In genomic region chr8:73142660-73143395, GRCm38 (mm10) we compare ENCODE assay signal across 15 mouse cellular contexts.
DNase-seq lines count a peak whose midpoint lies in the region; ATAC-seq and TF ChIP-seq lines count a peak whose summit lies in the region.
"Had no signal": no experiment of that assay in that cellular context is flagged by ENCODE, and none has a peak within 500 bp of the region (broad histone marks: within the 10 kb centered on the region; RNA-seq: fewer than 3 reads in every experiment).

No protein-coding gene starts in this region.

- peak; percentile 52 for DNase-seq in layer of hippocampus, adult 11-12 months (ENCODE audit: low spot score)
- DNase-seq in layer of hippocampus, postnatal 25 days (ENCODE audit: extremely low spot score in 1 of 2, low spot score in 1 of 2) = no peak
- peak; percentile 90 for DNase-seq in brain, embryonic 14.5 days (ENCODE audit: low read depth)
- DNase-seq in hindbrain, embryonic 14.5 days (ENCODE audit: low spot score) = no peak
- no peak for DNase-seq in spleen, postnatal 14 days (ENCODE audit: low spot score in 2 of 2)
- no peak for DNase-seq in urinary bladder, postnatal 4 days (ENCODE audit: low spot score in 2 of 2)
- DNase-seq: cerebellum, postnatal 25 days; lung, postnatal 10 days; right cerebral cortex, postnatal 25 days; thymus, postnatal 14 days had no signal

- no peak for TF ChIP-seq CTCF in brain, embryonic 14.5 days (IDR thresholded peaks at IDR 0.05; ENCODE audit: borderline replicate concordance, extremely low read depth, insufficient read depth, insufficient read length)

- peak; percentile 72; the same call in 1 of the 2 replicates for ATAC-seq in hindbrain, embryonic 14.5 days (ENCODE audit: low FRiP score)
- peak; percentile 70 for ATAC-seq in midbrain, embryonic 15.5 days (replicated peaks)

- H3K4me1 ChIP-seq in hindbrain, embryonic 14.5 days (replicated peaks; ENCODE audit: control insufficient read depth, insufficient read depth, low read length) = peaks cover 6% of the 10 kb centered on the region; the same call in 1 of the 2 replicates
- no peaks in the 10 kb centered on the region; the same call in 1 of the 2 replicates for H3K4me1 ChIP-seq in midbrain, embryonic 15.5 days
- H3K4me1 ChIP-seq: embryonic facial prominence, embryonic 15.5 days; hindbrain, embryonic 15.5 days; kidney, embryonic 15.5 days had no signal

- no peak overlapping the region for H3K4me2 ChIP-seq in hindbrain, embryonic 14.5 days (replicated peaks)
- no peak overlapping the region for H3K4me2 ChIP-seq in midbrain, embryonic 15.5 days
- H3K4me2 ChIP-seq: embryonic facial prominence, embryonic 15.5 days; hindbrain, embryonic 15.5 days; kidney, embryonic 15.5 days had no signal

- H3K36me3 ChIP-seq in hindbrain, embryonic 14.5 days (replicated peaks; ENCODE audit: control insufficient read depth, insufficient read depth) = no peaks in the 10 kb centered on the region
- no peaks in the 10 kb centered on the region for H3K36me3 ChIP-seq in midbrain, embryonic 15.5 days (replicated peaks)
- H3K36me3 ChIP-seq: embryonic facial prominence, embryonic 15.5 days; heart, embryonic 10.5 days; hindbrain, embryonic 15.5 days; kidney, embryonic 15.5 days had no signal

- H3K4me3 ChIP-seq in hindbrain, embryonic 14.5 days (replicated peaks; ENCODE audit: low read length) = no peak overlapping the region
- H3K4me3 ChIP-seq in midbrain, embryonic 15.5 days = no peak overlapping the region
- H3K4me3 ChIP-seq: embryonic facial prominence, embryonic 15.5 days; heart, embryonic 10.5 days; hindbrain, embryonic 15.5 days; kidney, embryonic 15.5 days had no signal

- H3K27ac ChIP-seq in hindbrain, embryonic 14.5 days = no peak overlapping the region
- no peak overlapping the region for H3K27ac ChIP-seq in midbrain, embryonic 15.5 days
- H3K27ac ChIP-seq: embryonic facial prominence, embryonic 15.5 days; heart, embryonic 10.5 days; hindbrain, embryonic 15.5 days; kidney, embryonic 15.5 days had no signal

- WGBS in hindbrain, embryonic 14.5 days = 7% methylated on average over 1 of the region's 1 CpGs
- 13% methylated on average over 1 of the region's 1 CpGs for WGBS in midbrain, embryonic 15.5 days

- no peaks in the 10 kb centered on the region for H3K9me3 ChIP-seq in hindbrain, embryonic 14.5 days (ENCODE audit: control insufficient read depth, low read length)
- no peaks in the 10 kb centered on the region for H3K9me3 ChIP-seq in midbrain, embryonic 15.5 days
- H3K9me3 ChIP-seq: embryonic facial prominence, embryonic 15.5 days; heart, embryonic 10.5 days; hindbrain, embryonic 15.5 days; kidney, embryonic 15.5 days had no signal

- TF ChIP-seq POLR2A in brain, embryonic 14.5 days (IDR thresholded peaks at IDR 0.05; ENCODE audit: borderline replicate concordance, extremely low read depth, insufficient read depth, insufficient read length, poor library complexity, severe bottlenecking) = no peak

- H3K9ac ChIP-seq in hindbrain, embryonic 14.5 days = no peak overlapping the region
- no peak overlapping the region for H3K9ac ChIP-seq in midbrain, embryonic 15.5 days
- H3K9ac ChIP-seq: embryonic facial prominence, embryonic 15.5 days; hindbrain, embryonic 15.5 days; kidney, embryonic 15.5 days had no signal

- H3K27me3 ChIP-seq in hindbrain, embryonic 14.5 days (ENCODE audit: control insufficient read depth, insufficient read depth, low read length) = no peaks in the 10 kb centered on the region
- H3K27me3 ChIP-seq in midbrain, embryonic 15.5 days (replicated peaks) = no peaks in the 10 kb centered on the region
- H3K27me3 ChIP-seq: embryonic facial prominence, embryonic 15.5 days; hindbrain, embryonic 15.5 days; kidney, embryonic 15.5 days had no signal

Comparison
In these comparisons a context has a peak if more than half of its experiments do, and no peak if none do; other contexts are left out.
1. DNase-seq: peak in layer of hippocampus, adult 11-12 months (single experiment) and brain, embryonic 14.5 days (single experiment); none in layer of hippocampus, postnatal 25 days (0 of 2), hindbrain, embryonic 14.5 days (single experiment), spleen, postnatal 14 days (0 of 2) and urinary bladder, postnatal 4 days (0 of 2).